Mouse (Mus musculus) kidney, embryonic 16.5 days (tissue): Measurements from ENCODE around the gene Clec2g. TPM values are rescaled to one million over a fixed set of nuclear protein-coding genes. Genes with fewer than 3 reads are reported as not detected.

ENCODE experiments used
- ATAC-seq: fragments of 200-750 bp; cut with Nextera tagmentation; 2 replicates; pipeline ENCODE4 v1.8.0; 2017; ENCODE audit warnings: moderate TSS enrichment; ENCODE audit not compliant: low FRiP score, low TSS enrichment
- H3K27ac ChIP-seq: fragments of 300-500 bp; sonication (generic); 2 replicates; pipeline ENCODE4 v1.5.1; 2014; ENCODE audit warnings: low read length
- H3K27me3 ChIP-seq: fragments of 300-500 bp; sonication (generic); 2 replicates; pipeline ENCODE4 v1.6.1; 2014; ENCODE audit warnings: low read length, control low read depth, mixed read lengths; ENCODE audit not compliant: insufficient read depth
- H3K36me3 ChIP-seq: fragments of 300-500 bp; sonication (generic); 2 replicates; pipeline ENCODE4 v1.6.1; 2014; ENCODE audit warnings: low read length, control low read depth, mixed read lengths; ENCODE audit not compliant: insufficient read depth
- H3K4me1 ChIP-seq: fragments of 300-500 bp; sonication (generic); 2 replicates; pipeline ENCODE4 v1.6.1; 2014; ENCODE audit warnings: low read length, control low read depth, mixed read lengths; ENCODE audit not compliant: insufficient read depth
- H3K4me2 ChIP-seq: fragments of 300-500 bp; sonication (generic); replicated peaks from 2 replicates; pipeline ENCODE4 v1.6.1; 2014; ENCODE audit warnings: low read depth, low read length
- H3K4me3 ChIP-seq: fragments of 300-500 bp; sonication (generic); 2 replicates; pipeline ENCODE4 v1.5.1; 2014; ENCODE audit warnings: mild to moderate bottlenecking, low read length
- H3K9ac ChIP-seq: fragments of 300-500 bp; sonication (generic); replicated peaks from 2 replicates; pipeline ENCODE4 v1.6.1; 2014; ENCODE audit warnings: low read length
- H3K9me3 ChIP-seq: fragments of 300-500 bp; sonication (generic); 2 replicates; pipeline ENCODE4 v1.6.1; 2016; ENCODE audit warnings: low read length, control low read depth
- WGBS: fragments of 180-500 bp; shearing (Covaris S2); extraction: QIAGEN DNeasy Blood & Tissue Kit; methylation state at CpG from one replicate; pipeline ENCODE4 v1.1.7; 2014; 5-methylcytosine and 5-hydroxymethylcytosine counted together
- polyA plus RNA-seq: library from polyadenylated mRNA; unstranded; fragments of >200 nt; fragmentation: Nextera tagmentation; extraction: Ambion mirVana; gene quantifications from 2 replicates; pipeline ENCODE4 v1.2.1, GENCODE M21; 2015

Clec2g gene
- polyA plus RNA-seq, 1 experiment from 2014 or later: not detected

- ATAC-seq: 0 out of 2 replicates have a peak, but pooled peaks have one; percentile 50
- Histone ChIP-seq H3K4me2 (no peak overlapping the region), H3K36me3 (no peaks in the 10 kb centered on the region), H3K27me3 (no peaks in the 10 kb centered on the region), H3K4me3 (no peak overlapping the region), H3K27ac (peak overlapping the region; percentile 31), H3K9ac (no peak overlapping the region), H3K9me3 (no peaks in the 10 kb centered on the region), H3K4me1 (peaks cover 11% of the 10 kb centered on the region)
- WGBS: 58% methylated on average over 3 of the region's 3 CpGs
Measured at GRCm38 (mm10) chr6:128992753-128993152, 58.6 kb downstream of the Clec2g start.

GRCm38 (mm10) chr6:128993221-128993620 lies 59.0 kb downstream of the Clec2g start:
- Histone ChIP-seq H3K4me3 (no peak overlapping the region), H3K27me3 (no peaks in the 10 kb centered on the region), H3K27ac (peak overlapping the region; percentile 31; the same call in 1 of the 2 replicates), H3K4me1 (peaks cover 11% of the 10 kb centered on the region), H3K9ac (no peak overlapping the region), H3K4me2 (no peak overlapping the region), H3K36me3 (no peaks in the 10 kb centered on the region), H3K9me3 (no peaks in the 10 kb centered on the region)
- no peak for ATAC-seq
- WGBS: 81% methylated on average over 2 of the region's 2 CpGs

- whole genome bisulfite sequencing: 56% methylated on average over 4 of the region's 4 CpGs
- no peak for ATAC-seq
- Histone ChIP-seq H3K27me3 (no peaks in the 10 kb centered on the region), H3K4me3 (no peak overlapping the region), H3K27ac (peak overlapping the region; percentile 34; the same call in 1 of the 2 replicates), H3K9me3 (no peaks in the 10 kb centered on the region), H3K4me1 (peaks cover 11% of the 10 kb centered on the region), H3K4me2 (0 out of 2 replicates have a peak overlapping the region, but pooled peaks have one; percentile 23), H3K9ac (no peak overlapping the region), H3K36me3 (no peaks in the 10 kb centered on the region)
Measured at GRCm38 (mm10) chr6:128994336-128994735, 60.2 kb downstream of the Clec2g start.

- Histone ChIP-seq H3K36me3 (no peaks in the 10 kb centered on the region), H3K4me1 (peaks cover 11% of the 10 kb centered on the region), H3K27me3 (no peaks in the 10 kb centered on the region), H3K4me2 (no peak overlapping the region), H3K4me3 (no peak overlapping the region), H3K9ac (no peak overlapping the region), H3K27ac (peak overlapping the region; percentile 34; the same call in 1 of the 2 replicates), H3K9me3 (no peaks in the 10 kb centered on the region)
- no peak for ATAC-seq
- 51% methylated on average over 5 of the region's 5 CpGs for WGBS
Measured at GRCm38 (mm10) chr6:128994742-128995141, 60.6 kb downstream of the Clec2g start.

GRCm38 (mm10) chr6:128995250-128996053 lies 61.3 kb downstream of the Clec2g start:
- no peak overlapping the region for H3K4me3 ChIP-seq
- peaks cover 11% of the 10 kb centered on the region for H3K4me1 ChIP-seq
- H3K27me3 ChIP-seq: no peaks in the 10 kb centered on the region
- peak overlapping the region; percentile 46; the same call in 1 of the 2 replicates for H3K27ac ChIP-seq
- peak overlapping the region; percentile 24 for H3K4me2 ChIP-seq
- no peaks in the 10 kb centered on the region for H3K9me3 ChIP-seq
- no peak overlapping the region for H3K9ac ChIP-seq
- WGBS: 76% methylated on average over 7 of the region's 7 CpGs
- no peaks in the 10 kb centered on the region for H3K36me3 ChIP-seq
- ATAC-seq: peak; percentile 42

GRCm38 (mm10) chr6:128996054-128996767 lies 62.0 kb downstream of the Clec2g start:
- H3K9ac ChIP-seq: peak overlapping the region; percentile 26; the same call in 1 of the 2 replicates
- peaks cover 11% of the 10 kb centered on the region for H3K4me1 ChIP-seq
- peak overlapping the region; percentile 37 for H3K27ac ChIP-seq
- ATAC-seq: peak; percentile 33; the same call in 1 of the 2 replicates
- H3K4me2 ChIP-seq: peak overlapping the region; percentile 24
- WGBS: 60% methylated on average over 3 of the region's 3 CpGs
- H3K4me3 ChIP-seq: peak overlapping the region; percentile 19; the same call in 1 of the 2 replicates
- no peaks in the 10 kb centered on the region for H3K36me3 ChIP-seq
- no peaks in the 10 kb centered on the region for H3K9me3 ChIP-seq
- H3K27me3 ChIP-seq: no peaks in the 10 kb centered on the region

- peak overlapping the region; percentile 26; the same call in 1 of the 2 replicates for H3K9ac ChIP-seq
- no peak for ATAC-seq
- H3K4me3 ChIP-seq: peak overlapping the region; percentile 19; the same call in 1 of the 2 replicates
- no peaks in the 10 kb centered on the region for H3K36me3 ChIP-seq
- WGBS: 67% methylated on average over 13 of the region's 13 CpGs
- H3K9me3 ChIP-seq: no peaks in the 10 kb centered on the region
- peak overlapping the region; percentile 37 for H3K27ac ChIP-seq
- no peaks in the 10 kb centered on the region for H3K27me3 ChIP-seq
- H3K4me1 ChIP-seq: peaks cover 11% of the 10 kb centered on the region
- peak overlapping the region; percentile 24 for H3K4me2 ChIP-seq
Measured at GRCm38 (mm10) chr6:128996768-128997442, 62.7 kb downstream of the Clec2g start.

GRCm38 (mm10) chr6:129001392-129001791 lies 67.2 kb downstream of the Clec2g start:
- H3K4me2 ChIP-seq: no peak overlapping the region
- H3K4me3 ChIP-seq: no peak overlapping the region
- 0 out of 2 replicates have a peak, but pooled peaks cover 2% of the 10 kb centered on the region for H3K4me1 ChIP-seq
- H3K9me3 ChIP-seq: no peaks in the 10 kb centered on the region
- no peaks in the 10 kb centered on the region for H3K36me3 ChIP-seq
- no peak overlapping the region for H3K9ac ChIP-seq
- WGBS: 94% methylated on average over 2 of the region's 2 CpGs
- no peak for ATAC-seq
- H3K27ac ChIP-seq: no peak overlapping the region
- no peaks in the 10 kb centered on the region for H3K27me3 ChIP-seq

GRCm38 (mm10) chr6:129008552-129008951 lies 74.4 kb downstream of the Clec2g start:
- Histone ChIP-seq H3K9me3 (no peaks in the 10 kb centered on the region), H3K27me3 (no peaks in the 10 kb centered on the region), H3K4me2 (no peak overlapping the region), H3K4me1 (0 out of 2 replicates have a peak, but pooled peaks cover 2% of the 10 kb centered on the region), H3K9ac (no peak overlapping the region), H3K27ac (no peak overlapping the region), H3K36me3 (no peaks in the 10 kb centered on the region), H3K4me3 (no peak overlapping the region)
- 88% methylated on average over 8 of the region's 8 CpGs for WGBS
- no peak for ATAC-seq
